Mouse (Mus musculus): ENCODE data around the gene Tat.

DNA sequence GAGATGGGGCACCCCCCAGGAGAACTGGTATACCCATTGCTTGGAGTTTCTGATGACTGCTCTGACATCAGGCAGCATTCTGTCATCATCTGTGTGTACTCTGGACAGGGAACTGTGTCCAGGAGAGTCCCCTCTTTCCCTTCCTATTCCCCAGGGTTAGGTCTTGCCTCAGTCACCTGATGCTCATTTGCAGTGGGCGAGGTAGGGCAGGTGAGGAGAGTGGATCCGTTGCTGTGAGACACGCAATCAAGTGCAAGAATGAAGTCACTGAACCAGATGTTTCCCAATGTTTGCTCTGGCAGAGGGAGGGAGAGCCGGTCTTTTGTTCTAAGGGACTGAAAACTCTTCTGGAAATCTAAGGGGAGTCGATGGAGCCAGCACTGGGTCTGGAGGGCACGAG lies 10.9 kb upstream of the Tat start:
- no peak for TF ChIP-seq CTCF (IDR thresholded peaks at IDR 0.05; ENCODE audit: extremely low read depth, insufficient read depth, insufficient read length, insufficient replicate concordance)
- no peak for TF ChIP-seq POLR2A (IDR thresholded peaks at IDR 0.05; ENCODE audit: low read depth, low read length)

Data from spleen, adult 2 months (tissue).